Mouse (Mus musculus) adrenal gland, adult (tissue): Measurements from ENCODE around the gene Pfkp.

ENCODE experiments used
- DNase-seq, 2 experiments: peaks; one replicate each; pipeline ENCODE4 v3.0.0; 2022 to 2023; ENCODE audit warnings: low spot score in 1 of 2; ENCODE audit not compliant: inconsistent age in 2 of 2

Gene Pfkp

DNA sequence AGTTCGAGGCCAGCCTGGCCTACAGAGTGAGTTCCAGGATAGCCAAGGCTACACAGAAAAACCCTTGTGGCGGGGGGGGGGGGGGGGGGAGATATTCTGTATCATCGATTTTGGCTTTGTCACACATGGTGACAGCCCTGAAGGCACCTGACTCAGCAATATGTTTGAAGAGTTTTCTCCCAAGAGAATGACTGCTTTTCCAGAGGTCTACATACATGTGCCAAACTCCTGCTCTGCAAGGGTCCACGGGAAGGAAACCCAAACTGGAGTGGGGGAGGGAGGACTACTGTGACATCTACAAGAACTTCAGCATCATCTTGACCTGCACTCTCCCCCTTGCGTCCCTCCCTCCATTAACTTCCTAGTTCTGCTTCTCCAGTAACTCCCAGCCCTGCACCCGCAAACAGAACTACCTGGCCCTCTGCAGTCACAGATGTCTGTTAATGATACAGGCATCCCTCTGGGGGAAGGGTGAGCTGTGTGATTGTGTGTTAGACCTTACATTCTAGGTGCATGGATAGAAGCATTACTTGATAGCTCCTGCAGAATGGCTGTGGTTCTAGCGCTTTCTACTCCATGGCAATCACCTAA lies 10.9 kb downstream of the Pfkp start:
- no peak for DNase-seq

- no peak for DNase-seq
Observed at GRCm38 (mm10) chr13:6636976-6637375, 11.6 kb downstream of the Pfkp start.

DNA sequence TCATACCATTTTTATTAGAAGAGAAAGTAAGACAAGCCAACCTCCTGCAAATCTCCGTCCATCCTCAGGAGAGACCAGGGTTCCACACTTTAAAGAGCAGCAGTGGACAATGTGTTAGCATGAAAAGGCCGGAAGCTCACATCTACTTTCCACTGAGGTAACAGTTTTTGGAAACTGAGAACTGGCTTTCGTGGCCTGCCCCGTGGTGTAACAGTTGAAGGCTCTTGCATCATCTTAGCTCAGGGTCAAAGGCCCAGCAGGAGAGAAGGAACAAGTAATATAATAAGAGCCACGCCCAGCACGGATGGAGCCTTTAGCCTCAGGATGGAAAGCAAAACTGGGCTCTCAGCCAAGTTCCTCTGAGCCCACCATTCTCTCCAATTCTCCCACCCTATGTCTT lies 12.1 kb downstream of the Pfkp start:
- DNase-seq: peak in 1 of 2 experiments; percentile 85

DNA sequence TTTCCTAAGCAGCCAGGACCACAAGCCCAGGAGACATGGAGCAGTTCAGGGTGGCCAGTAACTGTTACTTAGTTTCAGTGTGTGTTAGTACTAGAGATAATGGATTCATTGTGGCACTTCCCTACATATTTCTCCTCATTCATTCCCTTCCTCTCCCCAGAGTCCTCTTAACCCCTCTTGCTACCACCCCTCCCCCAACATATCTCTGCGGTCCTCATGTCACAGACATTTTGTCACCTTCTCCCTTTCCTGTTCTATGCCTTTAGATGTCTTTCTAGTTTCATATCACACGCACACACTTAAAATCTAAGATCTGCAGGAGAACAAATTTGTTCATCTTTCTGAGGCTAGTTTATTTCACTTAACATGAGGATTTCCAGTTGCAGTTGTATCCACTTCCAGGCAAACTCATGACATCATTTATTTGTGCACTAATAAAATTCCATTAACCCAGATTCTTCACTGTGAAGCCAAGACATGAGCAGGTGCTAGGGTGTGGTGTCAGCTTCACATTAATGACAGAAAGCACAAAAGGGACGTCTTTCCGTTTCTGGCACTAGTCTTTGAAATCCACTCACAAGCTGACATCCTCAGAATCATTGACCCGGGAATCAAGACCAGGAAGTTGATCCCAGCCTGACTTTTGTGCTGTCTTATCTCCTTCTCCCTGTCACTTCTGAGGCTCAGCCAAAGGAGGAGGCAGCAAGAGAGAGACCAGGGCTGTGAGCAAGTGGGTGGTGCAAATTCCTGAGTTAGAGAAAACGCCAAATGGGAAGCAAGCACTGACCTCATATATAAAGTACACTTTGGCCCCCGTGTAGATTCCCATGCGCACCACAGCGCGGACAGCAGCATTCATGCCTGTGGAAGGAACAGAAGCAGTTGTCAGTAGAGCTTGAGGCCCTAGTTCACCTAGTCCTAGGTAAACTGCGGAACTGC lies 13.2 kb downstream of the Pfkp start:
- peak in 1 of 2 experiments; percentile 58 for DNase-seq

DNA sequence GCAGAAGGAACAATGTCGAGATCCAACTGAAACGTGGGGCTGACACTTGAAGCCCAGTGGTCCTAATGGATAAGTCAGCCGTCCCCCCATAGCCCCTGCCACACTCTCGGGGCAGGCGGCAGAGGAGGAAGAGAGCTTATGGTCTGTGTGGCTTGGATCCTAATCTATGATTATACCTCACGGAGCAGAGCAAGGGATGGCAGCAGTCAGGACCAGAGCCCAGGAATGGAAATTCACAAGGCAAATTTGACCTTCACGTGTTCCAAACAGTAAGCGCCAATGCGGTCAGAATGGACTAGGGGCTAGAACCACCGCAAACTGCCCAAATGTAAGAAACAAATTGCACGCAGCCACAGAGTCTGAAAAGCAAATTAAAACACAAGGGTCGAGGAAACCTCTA lies 14.5 kb downstream of the Pfkp start:
- peak; percentile 52 to 84 for DNase-seq

DNA sequence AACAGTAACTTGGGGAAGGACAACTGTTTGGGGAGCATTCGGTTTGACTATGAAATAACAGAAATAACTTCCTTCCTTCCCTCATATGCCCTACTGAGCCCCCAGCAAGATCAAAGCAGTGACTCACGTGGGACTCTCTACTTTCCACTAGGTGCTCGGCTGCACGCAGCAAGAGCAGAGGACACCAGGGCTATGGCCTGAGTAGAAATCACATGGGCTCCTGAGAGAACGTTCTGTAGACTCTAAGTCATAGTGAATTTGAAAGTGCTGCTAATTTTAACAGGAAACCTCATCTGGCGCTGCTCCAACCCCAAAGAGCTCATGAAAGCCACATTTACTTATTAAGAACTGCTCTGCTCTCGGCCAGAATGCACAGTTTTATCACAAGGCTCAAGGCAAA lies 15.1 kb downstream of the Pfkp start:
- DNase-seq: peak; percentile 53 to 82

GRCm38 (mm10) chr13:6632935-6633334 lies 15.6 kb downstream of the Pfkp start:
- peak in 1 of 2 experiments; percentile 23 for DNase-seq

GRCm38 (mm10) chr13:6632513-6632912 lies 16.1 kb downstream of the Pfkp start:
- peak in 1 of 2 experiments; percentile 36 for DNase-seq

DNA sequence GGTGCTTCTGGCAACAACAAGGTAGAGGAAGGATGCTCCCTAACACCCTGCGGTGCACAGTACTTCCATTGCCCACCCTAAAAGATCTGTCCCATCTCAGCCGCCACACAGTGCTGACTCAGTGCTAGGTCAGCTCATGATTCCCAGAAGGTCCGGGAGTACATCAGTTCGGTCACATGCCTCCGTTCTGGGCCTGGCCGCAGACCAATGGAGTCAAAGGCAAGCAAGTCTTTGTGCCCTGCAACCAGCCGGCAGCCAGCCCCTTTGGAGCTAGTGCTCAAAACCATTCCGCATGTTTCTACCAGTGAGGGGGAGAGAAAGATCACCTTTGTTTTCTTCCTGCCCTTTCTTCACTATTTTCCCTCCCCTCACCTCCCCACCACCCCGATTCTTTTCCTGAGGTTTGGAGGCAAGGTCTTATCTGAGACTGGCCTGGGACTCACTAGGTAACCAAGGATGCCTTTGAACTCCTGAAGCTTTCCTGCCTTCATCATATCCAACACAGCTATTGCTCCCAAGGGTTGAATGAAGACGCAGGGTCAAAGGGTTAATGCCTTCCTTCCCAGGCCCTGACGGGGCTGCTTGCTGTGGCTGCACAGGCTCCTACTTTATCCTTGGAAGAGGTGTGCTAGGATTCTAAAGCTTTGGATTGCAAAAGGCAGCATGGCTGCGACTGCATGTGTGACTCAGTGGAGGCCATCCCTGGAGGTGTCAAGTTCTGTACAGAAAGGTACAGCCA lies 16.6 kb downstream of the Pfkp start:
- peak in 1 of 2 experiments; percentile 58 for DNase-seq

DNA sequence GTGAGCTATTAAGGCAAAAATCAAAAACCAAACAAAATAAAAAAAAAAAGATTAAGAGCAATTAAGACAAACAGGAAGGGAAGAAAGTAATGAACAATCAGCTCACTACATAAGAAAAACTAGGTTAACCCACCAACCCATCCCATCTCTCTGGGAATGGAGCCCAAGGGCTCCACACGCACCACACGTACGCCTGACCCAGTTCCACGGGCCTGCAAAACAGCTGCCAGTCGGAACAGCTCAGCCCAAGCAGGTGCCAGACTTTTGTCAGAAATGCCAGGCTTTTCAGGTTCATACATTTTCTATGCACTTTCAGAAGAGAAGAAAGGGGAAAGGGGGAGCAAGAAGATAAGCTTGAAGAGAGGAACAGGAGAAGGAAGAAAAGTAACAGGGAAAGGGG lies 17.9 kb downstream of the Pfkp start:
- DNase-seq: peak in 1 of 2 experiments; percentile 7

- no peak for DNase-seq
Observed at GRCm38 (mm10) chr13:6629927-6630326, 18.6 kb downstream of the Pfkp start.

- DNase-seq: peak in 1 of 2 experiments; percentile 66
Observed at GRCm38 (mm10) chr13:6628998-6629764, 19.4 kb downstream of the Pfkp start.

DNA sequence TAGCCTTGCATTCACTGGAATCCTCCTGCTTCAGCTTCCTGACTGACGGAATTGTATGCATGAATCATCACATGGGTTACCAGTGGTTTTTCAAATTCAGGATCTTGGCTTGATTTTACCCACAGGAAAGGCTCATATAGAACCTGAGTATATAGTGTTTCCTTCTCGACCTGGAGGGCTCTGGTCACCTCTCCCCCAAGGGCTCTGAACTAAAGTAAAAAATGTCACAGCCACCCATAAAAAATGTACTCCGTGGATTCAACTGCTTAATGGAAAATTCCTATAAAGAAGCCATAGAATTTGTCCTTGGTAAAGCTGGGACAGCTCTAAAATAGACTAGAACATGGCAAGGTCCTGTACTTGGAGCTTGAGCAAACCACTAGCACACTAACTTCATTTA lies 20.3 kb downstream of the Pfkp start:
- no peak for DNase-seq

DNA sequence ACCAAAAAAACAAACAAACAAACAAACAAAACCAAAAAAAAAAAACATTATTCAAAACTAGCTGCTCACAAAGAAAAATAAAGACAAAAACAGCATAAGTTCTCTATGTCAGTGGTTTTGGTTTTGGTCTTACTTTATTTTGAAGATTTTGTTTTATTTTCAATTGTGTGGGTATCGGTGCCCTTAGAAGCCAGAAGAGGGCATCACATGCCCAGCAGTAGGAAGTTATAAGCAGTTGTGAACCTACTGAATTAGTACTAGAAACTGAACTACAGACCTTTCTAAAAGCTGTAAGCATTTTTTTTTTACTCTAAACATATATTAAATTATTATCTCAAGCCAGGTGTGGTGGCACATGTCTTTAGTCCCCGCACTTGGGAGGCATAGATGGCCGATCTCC lies 21.2 kb downstream of the Pfkp start:
- DNase-seq: no peak

GRCm38 (mm10) chr13:6626508-6627114 lies 22.0 kb downstream of the Pfkp start:
- DNase-seq: peak in 1 of 2 experiments; percentile 66

- no peak for DNase-seq
Observed at GRCm38 (mm10) chr13:6625942-6626341, 22.6 kb downstream of the Pfkp start.

- no peak for DNase-seq
Observed at GRCm38 (mm10) chr13:6624604-6625003, 24.0 kb downstream of the Pfkp start.

DNA sequence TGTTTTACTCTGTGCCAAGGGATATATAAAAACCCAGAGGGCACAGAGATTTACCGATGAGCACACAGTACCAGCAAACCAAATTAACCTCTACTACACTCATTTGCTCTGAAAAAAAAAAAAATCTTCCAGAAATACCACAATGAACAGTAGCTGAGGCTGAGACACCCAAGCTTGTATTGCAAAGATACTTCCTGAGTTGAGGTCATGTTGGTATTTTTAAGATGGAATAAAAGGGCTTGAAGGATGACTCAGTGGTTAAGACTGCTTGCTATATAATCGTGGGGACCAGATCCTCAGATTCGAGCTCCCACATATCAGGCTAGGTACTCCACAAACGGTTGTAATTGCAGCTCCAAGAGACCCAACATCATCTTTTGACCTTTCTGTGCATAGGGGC lies 24.5 kb downstream of the Pfkp start:
- DNase-seq: no peak

DNA sequence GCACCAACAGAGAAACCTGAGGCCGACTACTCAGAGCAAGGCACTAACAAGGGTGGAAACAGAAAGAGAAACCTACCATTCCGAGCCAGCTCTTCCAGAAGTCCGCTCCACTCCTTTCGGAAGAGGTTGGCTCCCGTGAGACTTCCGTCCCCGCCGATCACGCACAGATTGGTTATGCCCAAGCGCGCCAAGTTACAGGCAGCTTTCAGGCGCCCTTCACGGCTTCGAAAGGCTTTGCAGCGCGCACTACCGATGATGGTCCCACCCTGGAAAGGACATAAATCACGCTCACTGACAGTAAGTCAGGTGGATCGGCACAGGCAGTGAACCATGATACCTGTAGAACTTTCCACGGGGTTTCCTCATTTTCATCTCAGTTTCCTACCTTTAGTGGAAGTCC lies 26.7 kb downstream of the Pfkp start:
- DNase-seq: no peak

DNA sequence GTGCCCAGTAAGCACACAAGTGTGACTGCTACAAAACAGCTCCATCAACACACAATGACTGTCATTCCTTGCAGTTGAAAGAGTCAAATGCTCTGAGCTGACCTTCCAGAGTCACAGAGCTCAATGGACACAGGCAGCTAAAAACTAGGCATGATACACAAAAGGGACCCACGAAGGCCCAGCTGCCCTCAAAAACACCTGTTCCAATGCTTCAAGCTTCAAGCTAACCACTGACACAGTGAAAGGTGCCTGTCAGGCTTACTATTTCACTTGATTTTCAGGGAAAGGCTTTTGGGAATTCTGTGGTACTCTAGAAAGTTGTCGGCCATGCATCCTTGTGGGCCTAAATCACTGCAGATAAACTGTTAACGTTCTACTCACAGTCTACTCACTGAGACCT lies 28.3 kb downstream of the Pfkp start:
- no peak for DNase-seq
